Mouse (Mus musculus) myocyte (in vitro differentiated cells): ENCODE measurements around the gene Kin.

ENCODE experiments used
- E2F4 ChIP-seq: IDR thresholded peaks from one replicate; pipeline ENCODE4 v1.6.1; 2011; ENCODE audit warnings: mild to moderate bottlenecking, control low read depth, moderate library complexity; ENCODE audit not compliant: insufficient read depth
- POLR2A ChIP-seq: IDR thresholded peaks from one replicate; pipeline ENCODE4 v1.6.1; 2011; ENCODE audit warnings: low read depth, mild to moderate bottlenecking, control low read depth, moderate library complexity; ENCODE audit not compliant: insufficient read length
- POLR2AphosphoS2 ChIP-seq: IDR thresholded peaks from one replicate; pipeline ENCODE4 v1.6.1; 2011; ENCODE audit warnings: low read depth, control low read depth; ENCODE audit not compliant: insufficient read length
- USF1 ChIP-seq: IDR thresholded peaks from one replicate; pipeline ENCODE4 v1.6.1; 2011; ENCODE audit warnings: low read depth, mild to moderate bottlenecking, control low read depth, moderate library complexity

DNA sequence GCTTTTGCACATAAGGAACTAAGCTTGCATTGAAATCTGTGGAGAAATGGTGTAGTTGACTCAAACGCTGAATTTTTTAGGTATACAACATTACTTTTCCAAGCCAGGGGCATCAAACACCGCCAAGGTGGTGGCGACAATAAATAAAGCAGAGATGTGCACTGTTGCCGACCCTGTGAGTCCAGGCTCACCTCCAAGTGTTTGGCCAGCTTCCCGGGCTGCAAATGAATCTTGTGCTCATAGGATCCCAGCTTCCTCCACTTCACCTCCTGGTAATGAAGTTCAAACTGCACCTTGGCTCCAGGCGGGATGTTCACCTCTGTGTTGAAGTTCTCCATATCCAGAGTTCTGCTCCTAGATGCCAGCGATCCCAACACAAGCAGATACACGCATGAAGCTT is 38.9 kb downstream of the Kin start:
- TF ChIP-seq POLR2A (no peak), E2F4 (no peak), POLR2AphosphoS2 (no peak), USF1 (no peak)
